Mouse (Mus musculus) MEL (cell line): ENCODE measurements around the gene Mcm2.

ENCODE experiments used
- CHD1 ChIP-seq: IDR thresholded peaks from 2 replicates; pipeline ENCODE4 v1.6.1; 2012; ENCODE audit warnings: low read depth, mild to moderate bottlenecking, inconsistent platforms, low read length, improper control_type of control experiment
- CTCF ChIP-seq, 3 experiments: IDR thresholded peaks in 2 of 3; conservative IDR thresholded peaks in 1 of 3; 2 replicates each; pipeline ENCODE4 v1.5.1; 2011 to 2012; ENCODE audit warnings: low read length in 3 of 3, low read depth in 2 of 3, mild to moderate bottlenecking in 2 of 3, improper control_type of control experiment in 1 of 3, inconsistent platforms in 1 of 3, mixed read lengths in 1 of 3, moderate library complexity in 1 of 3; ENCODE audit not compliant: control insufficient read depth in 1 of 3, insufficient read depth in 1 of 3, poor library complexity in 1 of 3, severe bottlenecking in 1 of 3
- HCFC1 ChIP-seq: IDR thresholded peaks from 2 replicates; pipeline ENCODE4 v1.6.1; 2012; ENCODE audit warnings: low read depth, mild to moderate bottlenecking, inconsistent platforms, low read length, improper control_type of control experiment, moderate library complexity
- MAZ ChIP-seq: IDR thresholded peaks from 2 replicates; pipeline ENCODE4 v1.6.1; 2012; ENCODE audit warnings: low read depth, mild to moderate bottlenecking, inconsistent platforms, low read length, improper control_type of control experiment
- MEF2A ChIP-seq: IDR thresholded peaks from 2 replicates; pipeline ENCODE4 v1.6.1; 2014; ENCODE audit warnings: low read depth, mild to moderate bottlenecking, inconsistent platforms, low read length, improper control_type of control experiment; ENCODE audit not compliant: poor library complexity, insufficient replicate concordance, severe bottlenecking; ENCODE audit errors: extremely low read depth
- MXI1 ChIP-seq: IDR thresholded peaks from 2 replicates; pipeline ENCODE4 v1.6.1; 2011; ENCODE audit warnings: mild to moderate bottlenecking, low read depth, low read length, improper control_type of control experiment
- NELFE ChIP-seq: IDR thresholded peaks from 2 replicates; pipeline ENCODE4 v1.6.1; 2011; ENCODE audit warnings: low read depth, low read length, improper control_type of control experiment
- POLR2A ChIP-seq, 2 experiments: IDR thresholded peaks; 2 replicates each; pipeline ENCODE4 v1.6.1; 2011 to 2012; ENCODE audit warnings: low read length in 2 of 2, mild to moderate bottlenecking in 2 of 2, control low read depth in 1 of 2, improper control_type of control experiment in 1 of 2, low read depth in 1 of 2, moderate library complexity in 1 of 2; ENCODE audit not compliant: control insufficient read depth in 1 of 2, insufficient read depth in 1 of 2, poor library complexity in 1 of 2
- RCOR1 ChIP-seq: IDR thresholded peaks from 2 replicates; pipeline ENCODE4 v1.6.1; 2012; ENCODE audit warnings: low read depth, mild to moderate bottlenecking, inconsistent platforms, low read length, improper control_type of control experiment
- USF1 ChIP-seq: IDR thresholded peaks from 2 replicates; pipeline ENCODE4 v1.6.1; 2014; ENCODE audit warnings: low read depth, mild to moderate bottlenecking, inconsistent platforms, low read length, improper control_type of control experiment, moderate library complexity
- ZC3H11A ChIP-seq: IDR thresholded peaks from 2 replicates; pipeline ENCODE4 v1.6.1; 2012; ENCODE audit warnings: low read depth, mild to moderate bottlenecking, inconsistent platforms, low read length, improper control_type of control experiment

- TF ChIP-seq CHD1 (no peak), CTCF (IDR thresholded peaks at IDR 0.05 in 2 of 3, conservative IDR thresholded peaks at IDR 0.05 in 1 of 3; ENCODE audit: control insufficient read depth in 1 of 3, insufficient read depth in 1 of 3, low read depth in 2 of 3, low read length in 3 of 3, poor library complexity in 1 of 3, severe bottlenecking in 1 of 3) (no peak), MXI1 (no peak), ZC3H11A (no peak), USF1 (no peak), HCFC1 (no peak), POLR2A (IDR thresholded peaks at IDR 0.05; ENCODE audit: control insufficient read depth in 1 of 2, insufficient read depth in 1 of 2, low read depth in 1 of 2, low read length in 2 of 2, poor library complexity in 1 of 2) (no peak), MAZ (no peak), NELFE (no peak), RCOR1 (no peak), MEF2A (no peak)
Observed at GRCm38 (mm10) chr6:88938664-88939055, 40.1 kb upstream of the Mcm2 start.
